Mouse (Mus musculus) bone marrow macrophage, adult 2 months (primary cell): ENCODE data around the gene Ece1.

Source experiments
- CTCF ChIP-seq: IDR thresholded peaks from 2 replicates; pipeline ENCODE4 v1.5.1; 2012; ENCODE audit warnings: low read depth, mild to moderate bottlenecking, low read length, moderate library complexity
- POLR2A ChIP-seq: IDR thresholded peaks from 2 replicates; pipeline ENCODE4 v1.6.1; 2012; ENCODE audit warnings: mild to moderate bottlenecking, low read depth, low read length, borderline replicate concordance

DNA sequence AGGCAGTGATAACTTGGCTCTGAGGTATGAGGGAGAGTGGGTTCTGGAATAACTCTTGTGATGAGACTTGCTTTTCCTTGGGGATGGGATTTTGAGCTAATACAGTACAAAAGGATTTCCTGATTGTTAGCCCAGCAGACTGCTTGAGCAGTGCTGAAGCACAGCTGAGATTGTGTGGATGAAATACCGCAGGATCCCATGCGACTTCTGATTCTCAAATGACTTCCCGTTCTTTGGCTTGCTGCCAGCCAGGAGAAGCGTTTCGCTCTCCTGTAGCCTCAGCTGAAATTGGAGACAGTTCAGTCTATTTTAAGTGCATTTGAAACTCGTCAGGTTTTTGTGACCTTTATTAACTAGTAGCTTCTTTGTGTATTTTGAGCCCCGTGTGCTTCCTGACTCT, 138.6 kb downstream of the Ece1 start:
- TF ChIP-seq POLR2A, result no peak
- no peak for TF ChIP-seq CTCF
